In the genomic region with DNA sequence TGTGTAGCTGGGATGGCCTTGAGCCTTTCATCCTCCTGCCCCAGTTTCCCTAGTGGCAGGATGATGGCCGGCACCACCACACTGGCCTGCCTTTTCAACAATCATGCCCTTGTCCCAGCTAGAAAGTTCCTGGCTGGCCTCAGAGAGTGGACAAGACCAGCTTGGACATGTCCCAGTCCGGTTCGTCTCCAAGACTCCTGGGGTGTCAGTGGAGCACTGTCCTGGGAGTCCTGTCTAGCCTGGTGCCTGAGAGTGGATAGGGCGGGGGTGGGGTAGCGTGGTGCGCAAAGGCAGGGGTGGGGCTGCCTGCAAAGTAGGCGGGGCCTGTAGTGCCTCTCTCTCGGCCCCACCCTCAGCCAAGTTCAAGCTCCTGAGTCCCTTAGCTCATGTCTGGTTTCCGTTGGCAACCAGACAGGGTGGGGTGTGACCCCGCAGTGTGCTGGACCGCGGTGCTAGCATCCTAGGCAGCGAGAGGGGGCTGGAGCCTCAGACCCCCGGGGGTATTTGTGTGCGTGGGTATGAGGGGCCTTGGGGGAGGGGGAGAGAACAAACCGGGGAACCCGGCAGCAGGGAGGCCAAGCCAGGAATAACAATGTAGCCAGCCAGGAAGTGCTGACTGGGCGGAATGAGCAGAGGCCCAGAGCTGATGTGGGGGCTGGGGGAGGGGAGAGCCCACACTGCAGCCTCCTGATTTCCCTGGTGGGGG, we compare ENCODE assay signal across 8 mouse cellular contexts. TPM values are rescaled to one million over a fixed set of nuclear protein-coding genes. Genes with fewer than 3 reads are reported as not detected.
A peak's percentile ranks its signal among the peaks of the same experiment; 100 is the strongest.
DNase-seq lines count a peak whose midpoint lies in the region; ATAC-seq and TF ChIP-seq lines count a peak whose summit lies in the region.

No protein-coding gene starts in this region.

- no peaks in the 10 kb centered on the region for H3K9me3 ChIP-seq in intestine, embryonic 16.5 days (ENCODE audit: control insufficient read depth, low read length)
- no peaks in the 10 kb centered on the region for H3K9me3 ChIP-seq in liver, embryonic 12.5 days (replicated peaks)
- H3K9me3 ChIP-seq in midbrain, postnatal 0 days (ENCODE audit: low read length): no peaks in the 10 kb centered on the region

- peak overlapping the region; percentile 20 for H3K27ac ChIP-seq in cortical plate, adult 2 months (ENCODE audit: insufficient read depth, low read length)
- peak overlapping the region; percentile 90 for H3K27ac ChIP-seq in intestine, embryonic 16.5 days (ENCODE audit: low read length)
- peak overlapping the region; percentile 73 for H3K27ac ChIP-seq in liver, embryonic 12.5 days
- H3K27ac ChIP-seq in midbrain, postnatal 0 days (ENCODE audit: low read depth, low read length): peak overlapping the region; percentile 47; the same call in 1 of the 2 replicates

- ATAC-seq in intestine, embryonic 16.5 days: peak; percentile 84
- peak; percentile 80 for ATAC-seq in liver, embryonic 12.5 days
- ATAC-seq in midbrain, postnatal 0 days (ENCODE audit: low FRiP score): peak; percentile 29; the same call in 1 of the 2 replicates

- TF ChIP-seq CTCF in cortical plate, adult 2 months (IDR thresholded peaks at IDR 0.05; ENCODE audit: extremely low read depth, insufficient read depth, low read length): no peak
- TF ChIP-seq CTCF in midbrain, postnatal 0 days (IDR thresholded peaks at IDR 0.05): no peak

- peak overlapping the region; percentile 56 for H3K9ac ChIP-seq in intestine, embryonic 16.5 days (ENCODE audit: low read depth, low read length)
- H3K9ac ChIP-seq in liver, embryonic 12.5 days: 0 out of 2 replicates have a peak overlapping the region, but pooled peaks have one; percentile 23
- H3K9ac ChIP-seq in midbrain, postnatal 0 days (replicated peaks; ENCODE audit: low read length, poor library complexity, severe bottlenecking): no peak overlapping the region

- whole genome bisulfite sequencing in intestine, embryonic 16.5 days: 9% methylated on average over 18 of the region's 18 CpGs
- 7% methylated on average over 18 of the region's 18 CpGs for WGBS in liver, embryonic 12.5 days (ENCODE audit: insufficient replicate concordance)
- 10% methylated on average over 18 of the region's 18 CpGs for WGBS in midbrain, postnatal 0 days

- H3K4me1 ChIP-seq in cortical plate, adult 2 months (ENCODE audit: control insufficient read depth, insufficient read depth, low read length): 0 out of 2 replicates have a peak, but pooled peaks cover 1% of the 10 kb centered on the region
- H3K4me1 ChIP-seq in intestine, embryonic 16.5 days (ENCODE audit: control insufficient read depth, insufficient read depth, low read length): peaks cover 34% of the 10 kb centered on the region
- H3K4me1 ChIP-seq in liver, embryonic 12.5 days: peaks cover 51% of the 10 kb centered on the region
- no peaks in the 10 kb centered on the region for H3K4me1 ChIP-seq in midbrain, postnatal 0 days (ENCODE audit: insufficient read depth, low read length)

- H3K4me3 ChIP-seq in cortical plate, adult 2 months (ENCODE audit: insufficient read depth, low read length): no peak overlapping the region
- H3K4me3 ChIP-seq in intestine, embryonic 16.5 days (ENCODE audit: low read length): peak overlapping the region; percentile 30
- H3K4me3 ChIP-seq in liver, embryonic 12.5 days: no peak overlapping the region
- H3K4me3 ChIP-seq in midbrain, postnatal 0 days (ENCODE audit: low read depth, low read length): no peak overlapping the region

- no peak for TF ChIP-seq POLR2A in cortical plate, adult 2 months (IDR thresholded peaks at IDR 0.05; ENCODE audit: extremely low read depth, insufficient read depth, low read length)

- H3K27me3 ChIP-seq in intestine, embryonic 16.5 days (replicated peaks; ENCODE audit: control insufficient read depth, insufficient read depth, low read length): peaks cover under 1% of the 10 kb centered on the region; the same call in 1 of the 2 replicates
- peaks cover 51% of the 10 kb centered on the region for H3K27me3 ChIP-seq in liver, embryonic 12.5 days (replicated peaks)
- H3K27me3 ChIP-seq in midbrain, postnatal 0 days (ENCODE audit: insufficient read depth, low read length): no peaks in the 10 kb centered on the region

- peaks cover 20% of the 10 kb centered on the region for H3K36me3 ChIP-seq in intestine, embryonic 16.5 days (ENCODE audit: control insufficient read depth, insufficient read depth, low read length)
- H3K36me3 ChIP-seq in liver, embryonic 12.5 days: peaks cover 33% of the 10 kb centered on the region
- H3K36me3 ChIP-seq in midbrain, postnatal 0 days (ENCODE audit: insufficient read depth, low read length): peaks cover 48% of the 10 kb centered on the region

- DNase-seq in urinary bladder, postnatal 25 days (ENCODE audit: low spot score): peak; percentile 63
- no peak for DNase-seq in urinary bladder, adult 2 months (ENCODE audit: low spot score)
- DNase-seq in heart, adult 11 months: peak; percentile 99
- DNase-seq in midbrain, postnatal 0 days (ENCODE audit: low spot score): peak; percentile 65
- DNase-seq in spleen, postnatal 14 days (ENCODE audit: low spot score in 2 of 2): no peak

- H3K4me2 ChIP-seq in intestine, embryonic 16.5 days (ENCODE audit: low read depth, low read length): peak overlapping the region; percentile 46; the same call in 1 of the 2 replicates
- H3K4me2 ChIP-seq in liver, embryonic 12.5 days: peak overlapping the region; percentile 46
- 0 out of 2 replicates have a peak overlapping the region, but pooled peaks have one; percentile 2 for H3K4me2 ChIP-seq in midbrain, postnatal 0 days (ENCODE audit: low read depth, low read length, poor library complexity, severe bottlenecking)

RNA-seq across cellular contexts. Expression of a gene that starts 8.8 kb away (rescaled TPM):
- polyA plus RNA-seq in urinary bladder, adult 2 months (2012; rRNA removed): 5.0 and 6.9 TPM in 2 replicates
- 2.5 and 3.0 TPM in 2 replicates for polyA plus RNA-seq in cortical plate, adult 2 months (2012; rRNA removed)
- polyA plus RNA-seq in intestine, embryonic 16.5 days (2015; fragmentation: Nextera tagmentation; extraction: Ambion mirVana): 426 and 504 TPM in 2 replicates
- polyA plus RNA-seq in liver, embryonic 12.5 days (2016; fragmentation: Nextera tagmentation; extraction: Ambion mirVana): 1.8 TPM in 2 replicates
- 1.5 and 1.7 TPM in 2 replicates for total RNA-seq in midbrain, postnatal 0 days (2014; rRNA removed)
- 1.1 and 2.0 TPM in 2 replicates for polyA plus RNA-seq in midbrain, postnatal 0 days (2015; fragmentation: Nextera tagmentation; extraction: Ambion mirVana)

RNA-seq across cellular contexts. Expression of a gene that starts 12.9 kb away (rescaled TPM):
- polyA plus RNA-seq in urinary bladder, adult 2 months (2012; rRNA removed): 2.7 and 3.6 TPM in 2 replicates
- 6.8 and 7.8 TPM in 2 replicates for polyA plus RNA-seq in cortical plate, adult 2 months (2012; rRNA removed)
- 0.55 and 1.8 TPM in 2 replicates for polyA plus RNA-seq in intestine, embryonic 16.5 days (2015; fragmentation: Nextera tagmentation; extraction: Ambion mirVana)
- 0.71 and 0.98 TPM in 2 replicates for polyA plus RNA-seq in liver, embryonic 12.5 days (2016; fragmentation: Nextera tagmentation; extraction: Ambion mirVana)
- total RNA-seq in midbrain, postnatal 0 days (2014; rRNA removed): 6.6 TPM in 1 of 2 replicates, not detected in the other
- polyA plus RNA-seq in midbrain, postnatal 0 days (2015; fragmentation: Nextera tagmentation; extraction: Ambion mirVana): 1.6 and 3.9 TPM in 2 replicates

RNA-seq across cellular contexts. Expression of a gene that starts 17.4 kb away (rescaled TPM):
- polyA plus RNA-seq in urinary bladder, adult 2 months (2012; rRNA removed): 3.6 and 3.8 TPM in 2 replicates
- polyA plus RNA-seq in cortical plate, adult 2 months (2012; rRNA removed): 5.8 and 5.9 TPM in 2 replicates
- polyA plus RNA-seq in intestine, embryonic 16.5 days (2015; fragmentation: Nextera tagmentation; extraction: Ambion mirVana): 2.9 and 3.7 TPM in 2 replicates
- polyA plus RNA-seq in liver, embryonic 12.5 days (2016; fragmentation: Nextera tagmentation; extraction: Ambion mirVana): 0.68 and 1.2 TPM in 2 replicates
- total RNA-seq in midbrain, postnatal 0 days (2014; rRNA removed): 0.88 and 2.7 TPM in 2 replicates
- 5.8 and 10.2 TPM in 2 replicates for polyA plus RNA-seq in midbrain, postnatal 0 days (2015; fragmentation: Nextera tagmentation; extraction: Ambion mirVana)

RNA-seq across cellular contexts. Expression of a gene that starts 17.4 kb away (rescaled TPM):
- polyA plus RNA-seq in urinary bladder, adult 2 months (2012; rRNA removed): 42.9 and 47.4 TPM in 2 replicates
- polyA plus RNA-seq in cortical plate, adult 2 months (2012; rRNA removed): 106 and 108 TPM in 2 replicates
- polyA plus RNA-seq in intestine, embryonic 16.5 days (2015; fragmentation: Nextera tagmentation; extraction: Ambion mirVana): 102 and 109 TPM in 2 replicates
- 70.0 and 74.5 TPM in 2 replicates for polyA plus RNA-seq in liver, embryonic 12.5 days (2016; fragmentation: Nextera tagmentation; extraction: Ambion mirVana)
- total RNA-seq in midbrain, postnatal 0 days (2014; rRNA removed): 120 and 132 TPM in 2 replicates
- polyA plus RNA-seq in midbrain, postnatal 0 days (2015; fragmentation: Nextera tagmentation; extraction: Ambion mirVana): 95.8 and 115 TPM in 2 replicates

RNA-seq across cellular contexts. Expression of a gene that starts 23.4 kb away (rescaled TPM):
- polyA plus RNA-seq in urinary bladder, adult 2 months (2012; rRNA removed): 34.1 and 34.4 TPM in 2 replicates
- polyA plus RNA-seq in cortical plate, adult 2 months (2012; rRNA removed): 75.5 and 76.0 TPM in 2 replicates
- 73.2 and 78.7 TPM in 2 replicates for polyA plus RNA-seq in intestine, embryonic 16.5 days (2015; fragmentation: Nextera tagmentation; extraction: Ambion mirVana)
- polyA plus RNA-seq in liver, embryonic 12.5 days (2016; fragmentation: Nextera tagmentation; extraction: Ambion mirVana): 93.8 and 100 TPM in 2 replicates
- total RNA-seq in midbrain, postnatal 0 days (2014; rRNA removed): 92.6 and 98.3 TPM in 2 replicates
- polyA plus RNA-seq in midbrain, postnatal 0 days (2015; fragmentation: Nextera tagmentation; extraction: Ambion mirVana): 147 and 149 TPM in 2 replicates

Comparison
In these comparisons a context has a peak if more than half of its experiments do, and no peak if none do; other contexts are left out.
1. DNase-seq: peak in urinary bladder, postnatal 25 days (single experiment), heart, adult 11 months (single experiment) and midbrain, postnatal 0 days (single experiment); none in urinary bladder, adult 2 months (single experiment) and spleen, postnatal 14 days (0 of 2).
2. H3K27ac ChIP-seq: peak in every context shown above with its lines; median percentile 90 in intestine, embryonic 16.5 days; 73 in liver, embryonic 12.5 days; 47 in midbrain, postnatal 0 days; 20 in cortical plate, adult 2 months.
3. ATAC-seq: peak in every context shown above with its lines; median percentile 84 in intestine, embryonic 16.5 days; 80 in liver, embryonic 12.5 days; 29 in midbrain, postnatal 0 days.
4. RNA of a gene that starts 8.8 kb away (polyA plus RNA-seq): 426 to 504 TPM in intestine, embryonic 16.5 days; 5.0 to 6.9 TPM in urinary bladder, adult 2 months, 2.5 to 3.0 TPM in cortical plate, adult 2 months, 1.8 TPM in liver, embryonic 12.5 days and 1.1 to 2.0 TPM in midbrain, postnatal 0 days; every median in the first group is over 10 times any median in the second.
5. Peak in every context shown above with its lines, with median percentiles within 50 percentile points of each other: H3K4me2 ChIP-seq.